Mouse (Mus musculus): ENCODE data around the gene Scamp3.

The Scamp3 gene

GRCm38 (mm10) chr3:89225918-89226317 is 48.6 kb downstream of the Scamp3 start:
- no peak for DNase-seq (ENCODE audit: extremely low spot score, low read depth, low spot score)

GRCm38 (mm10) chr3:89226361-89226760 is 49.1 kb downstream of the Scamp3 start:
- no peak for DNase-seq (ENCODE audit: extremely low spot score, low read depth, low spot score)

- no peak for DNase-seq (ENCODE audit: extremely low spot score, low read depth, low spot score)
Measured at GRCm38 (mm10) chr3:89226900-89227299, 49.6 kb downstream of the Scamp3 start, which contains the start of gene Mtx1. Mtx1 (minus strand) TSS chr3:89227088.

DNA sequence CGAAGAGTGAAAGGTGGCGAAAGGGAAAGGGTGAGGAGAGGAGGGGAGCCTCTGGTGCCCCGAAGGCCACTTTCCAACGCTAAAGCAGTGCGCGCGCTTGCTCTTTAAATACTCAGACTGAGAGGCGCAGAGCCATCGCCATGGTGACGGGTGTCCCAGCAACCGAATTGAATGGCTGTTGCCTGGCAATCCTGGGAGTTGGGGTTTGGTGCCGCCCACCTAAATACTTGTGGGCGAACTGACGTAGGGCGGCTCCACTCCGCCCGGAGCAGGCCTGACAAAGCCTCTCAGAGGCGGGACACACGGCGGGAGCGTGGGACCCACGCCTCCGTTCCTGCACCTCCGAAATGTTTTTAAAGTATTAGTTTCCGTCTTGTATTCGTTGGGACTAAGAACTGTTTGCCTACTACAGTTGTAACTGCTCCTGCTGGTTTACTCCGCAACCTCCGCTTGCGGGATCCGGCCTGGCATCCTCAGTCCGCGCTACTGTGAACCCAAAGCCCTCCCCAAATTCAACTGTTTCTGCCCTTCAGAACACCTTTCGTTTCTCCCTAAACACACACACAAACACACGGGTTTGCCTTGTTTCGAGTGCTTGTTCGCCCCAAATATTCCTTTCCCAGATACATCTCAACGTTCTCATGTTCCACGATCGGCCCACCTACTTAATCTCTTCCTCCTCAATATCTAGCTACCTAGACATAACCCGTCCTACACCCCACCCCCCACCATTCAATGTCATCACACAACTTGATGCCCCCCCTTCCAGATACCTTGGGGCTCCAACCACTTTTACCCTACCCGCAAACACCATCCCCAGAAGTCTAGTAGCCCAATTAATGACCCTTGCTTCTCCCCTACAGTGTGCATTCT is 50.3 kb downstream of the Scamp3 start:
- peak; percentile 83 for DNase-seq (ENCODE audit: extremely low spot score, low read depth, low spot score)

- DNase-seq (ENCODE audit: extremely low spot score, low read depth, low spot score): peak; percentile 66
Measured at GRCm38 (mm10) chr3:89228180-89228549, 50.9 kb downstream of the Scamp3 start.

DNA sequence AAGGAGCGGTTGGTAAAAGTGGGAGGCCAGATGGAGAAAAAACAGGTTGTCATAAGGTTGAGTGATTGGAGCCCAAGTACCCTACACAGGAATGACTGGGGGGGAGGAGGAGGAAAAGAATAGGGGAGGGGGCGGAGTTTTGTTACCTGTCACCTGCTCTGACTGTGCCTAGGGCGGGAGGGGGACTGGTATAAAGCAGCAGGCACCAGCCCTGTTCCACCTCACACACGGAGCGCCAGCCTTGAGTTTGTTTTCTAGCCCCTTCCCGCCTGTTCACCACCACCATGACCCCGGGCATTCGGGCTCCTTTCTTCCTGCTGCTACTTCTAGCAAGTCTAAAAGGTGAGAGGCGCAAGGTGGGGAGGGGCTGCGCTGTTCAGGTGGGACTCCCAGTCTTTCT is 51.6 kb downstream of the Scamp3 start, which contains the start of gene Muc1:
Gene Muc1 (plus strand): TSS at position 222 of the 400 bp plus-strand sequence.
- DNase-seq (ENCODE audit: extremely low spot score, low read depth, low spot score): no peak

DNA sequence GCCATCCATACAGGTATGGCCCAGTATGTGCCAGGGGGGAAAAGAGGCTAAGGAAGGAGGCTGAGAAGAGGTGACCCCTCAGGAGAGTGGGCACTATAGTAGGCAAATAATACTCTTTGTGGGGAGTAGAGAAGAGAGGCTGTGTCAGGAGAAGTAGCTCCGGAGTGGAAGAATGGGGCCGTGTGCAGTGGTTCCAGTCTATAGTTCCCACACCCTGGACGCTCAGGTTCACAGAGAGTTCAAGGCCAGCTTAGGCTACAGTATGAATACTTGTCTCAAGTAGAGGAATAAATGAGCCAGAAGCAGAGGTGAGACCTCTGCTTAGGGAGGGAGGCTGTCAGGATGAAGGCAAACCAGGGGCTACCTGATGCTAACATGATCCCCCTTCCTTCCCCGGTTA is 52.0 kb downstream of the Scamp3 start:
- no peak for DNase-seq (ENCODE audit: extremely low spot score, low read depth, low spot score)

DNA sequence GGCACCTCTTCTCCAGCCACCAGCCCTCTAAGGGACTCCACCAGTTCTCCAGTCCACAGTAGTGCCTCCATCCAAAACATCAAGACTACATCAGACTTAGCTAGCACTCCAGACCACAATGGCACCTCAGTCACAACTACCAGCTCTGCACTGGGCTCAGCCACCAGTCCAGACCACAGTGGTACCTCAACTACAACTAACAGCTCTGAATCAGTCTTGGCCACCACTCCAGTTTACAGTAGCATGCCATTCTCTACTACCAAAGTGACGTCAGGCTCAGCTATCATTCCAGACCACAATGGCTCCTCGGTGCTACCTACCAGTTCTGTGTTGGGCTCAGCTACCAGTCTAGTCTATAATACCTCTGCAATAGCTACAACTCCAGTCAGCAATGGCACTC is 53.3 kb downstream of the Scamp3 start:
- DNase-seq (ENCODE audit: extremely low spot score, low read depth, low spot score): no peak

DNA sequence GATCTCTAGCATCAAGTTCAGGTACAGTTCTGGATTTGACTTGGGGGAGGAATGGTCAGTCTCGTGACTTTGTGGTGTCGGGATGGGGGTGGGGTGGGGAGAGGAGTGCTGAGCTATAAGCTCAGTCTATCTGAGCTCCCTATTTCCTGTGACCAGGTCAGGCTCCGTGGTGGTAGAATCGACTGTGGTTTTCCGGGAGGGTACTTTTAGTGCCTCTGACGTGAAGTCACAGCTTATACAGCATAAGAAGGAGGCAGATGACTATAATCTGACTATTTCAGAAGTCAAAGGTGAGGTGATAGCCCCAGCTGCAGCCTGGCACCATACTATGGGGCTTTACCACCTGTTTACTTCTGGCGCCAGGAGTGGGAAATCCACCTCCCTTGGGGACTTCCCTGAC is 54.1 kb downstream of the Scamp3 start:
- no peak for DNase-seq (ENCODE audit: extremely low spot score, low read depth, low spot score)

DNA sequence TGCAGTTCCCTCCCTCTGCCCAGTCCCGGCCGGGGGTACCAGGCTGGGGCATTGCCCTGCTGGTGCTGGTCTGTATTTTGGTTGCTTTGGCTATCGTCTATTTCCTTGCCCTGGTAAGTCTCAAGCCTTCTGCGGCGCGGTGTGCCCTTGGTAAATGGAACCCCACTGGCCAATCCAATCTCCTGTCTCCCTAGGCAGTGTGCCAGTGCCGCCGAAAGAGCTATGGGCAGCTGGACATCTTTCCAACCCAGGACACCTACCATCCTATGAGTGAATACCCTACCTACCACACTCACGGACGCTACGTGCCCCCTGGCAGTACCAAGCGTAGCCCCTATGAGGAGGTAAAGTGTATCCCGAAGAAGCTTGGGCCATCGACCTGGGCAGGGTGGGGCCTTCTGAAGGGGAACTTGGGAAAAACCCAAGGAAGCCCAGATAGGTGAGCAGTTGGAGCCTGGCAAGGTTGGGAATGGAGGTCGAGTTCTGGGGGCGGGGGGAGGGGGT is 54.6 kb downstream of the Scamp3 start:
- no peak for DNase-seq (ENCODE audit: extremely low spot score, low read depth, low spot score)
